Mouse (Mus musculus): Measurements from ENCODE around the gene Gm7030.
"Not testable (repeated sequence)": the region's sequence is repeated elsewhere in the genome, so short reads cannot be mapped to it uniquely, and the experiment has no call there.

DNA sequence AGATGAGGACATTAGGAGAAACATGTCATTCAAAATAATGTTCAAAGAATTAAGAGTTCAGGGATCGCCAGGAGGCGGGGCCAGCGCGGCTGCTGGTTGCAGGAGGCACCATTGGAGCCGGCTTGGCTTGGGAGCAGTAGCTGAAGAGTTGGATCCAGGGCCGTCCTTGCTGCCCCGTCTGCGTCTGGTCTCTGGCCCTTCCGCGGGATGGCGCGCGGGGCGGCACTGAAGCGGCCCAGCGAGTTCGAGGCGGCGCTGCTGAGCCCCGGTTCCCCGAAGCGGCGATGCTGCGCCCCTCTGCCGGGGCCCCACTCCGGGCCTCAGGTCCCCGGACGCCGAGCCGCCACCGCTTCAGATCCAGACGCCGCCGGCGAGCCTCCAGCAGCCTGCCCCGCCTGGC is 28.6 kb upstream of the Gm7030 start:
- TF ChIP-seq POLR2A, CTCF (IDR thresholded peaks at IDR 0.05; ENCODE audit: insufficient read depth, low read depth, low read length): not testable (repeated sequence)

All from olfactory bulb, adult 2 months (tissue).